Mouse (Mus musculus) thymus, adult 18-20 months (tissue): ENCODE data around the gene Cox7a1.
"Not testable (repeated sequence)": the region's sequence is repeated elsewhere in the genome, so short reads cannot be mapped to it uniquely, and the experiment has no call there.

Experiments
- DNase-seq, 2 experiments: peaks; one replicate each; pipeline ENCODE4 v3.0.0; 2022; ENCODE audit warnings: mixed read lengths in 2 of 2

Gene Cox7a1

DNA sequence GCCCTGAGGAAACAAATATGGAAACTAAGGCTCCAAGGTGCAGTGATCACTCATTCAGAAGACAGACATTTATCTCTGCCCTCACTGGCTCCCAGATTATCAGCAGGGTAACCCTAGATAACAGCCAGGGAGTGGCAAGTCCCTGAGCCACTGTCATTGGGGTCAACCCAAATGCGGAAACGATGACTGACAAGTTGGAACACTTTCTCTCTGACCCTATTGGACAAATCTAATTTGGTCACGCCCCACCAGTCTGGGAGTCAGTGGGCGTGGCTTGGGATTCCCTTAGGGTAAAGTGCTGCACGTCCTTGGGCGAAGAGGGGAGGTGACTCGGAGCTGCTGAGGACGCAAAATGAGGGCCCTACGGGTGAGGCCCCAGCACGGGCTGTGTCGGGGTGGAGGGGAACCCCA lies at the start of gene Cox7a1:
Gene Cox7a1 (plus strand): TSS at position 266 of the 411 bp plus-strand sequence.
- DNase-seq: peak; percentile 75 to 89

DNA sequence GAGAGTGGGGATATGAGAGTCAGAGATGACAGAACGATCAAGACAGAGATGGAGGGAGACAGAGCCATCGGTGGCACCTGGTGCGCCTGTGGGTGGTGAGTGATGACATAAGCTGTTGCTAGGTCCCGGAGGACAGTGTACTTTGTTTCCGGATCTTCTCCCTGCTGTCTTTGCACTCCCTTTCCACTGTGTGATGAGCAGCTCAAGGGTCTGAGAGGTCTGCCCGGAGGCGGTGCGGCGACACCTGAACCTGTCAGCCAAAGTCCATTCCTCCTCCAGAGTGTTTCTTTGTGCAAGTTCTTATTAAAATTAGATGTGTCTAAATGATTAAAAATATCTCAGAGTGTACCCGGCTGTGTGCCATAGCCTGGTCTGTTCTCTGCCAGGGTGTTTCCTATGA lies 47.1 kb upstream of the Cox7a1 start:
- DNase-seq: no peak

DNA sequence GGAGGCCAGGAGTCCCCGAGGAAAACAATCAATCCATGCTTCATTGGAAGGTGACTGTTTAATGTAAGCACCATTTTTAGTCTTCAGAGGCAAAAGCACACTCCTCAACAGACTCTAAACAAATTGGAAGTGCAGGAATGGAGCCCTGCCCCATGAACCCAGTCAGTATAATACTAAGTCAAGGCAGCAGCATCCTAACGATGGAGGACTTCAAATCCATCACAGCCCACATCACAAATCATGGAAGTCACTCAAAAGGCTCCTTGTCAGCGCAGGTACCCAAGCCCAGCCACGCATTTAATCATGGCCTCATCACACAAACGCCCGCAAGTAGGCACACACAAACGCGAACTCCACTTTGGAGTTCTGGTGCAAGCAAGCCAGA lies 40.8 kb upstream of the Cox7a1 start:
- no peak for DNase-seq

DNA sequence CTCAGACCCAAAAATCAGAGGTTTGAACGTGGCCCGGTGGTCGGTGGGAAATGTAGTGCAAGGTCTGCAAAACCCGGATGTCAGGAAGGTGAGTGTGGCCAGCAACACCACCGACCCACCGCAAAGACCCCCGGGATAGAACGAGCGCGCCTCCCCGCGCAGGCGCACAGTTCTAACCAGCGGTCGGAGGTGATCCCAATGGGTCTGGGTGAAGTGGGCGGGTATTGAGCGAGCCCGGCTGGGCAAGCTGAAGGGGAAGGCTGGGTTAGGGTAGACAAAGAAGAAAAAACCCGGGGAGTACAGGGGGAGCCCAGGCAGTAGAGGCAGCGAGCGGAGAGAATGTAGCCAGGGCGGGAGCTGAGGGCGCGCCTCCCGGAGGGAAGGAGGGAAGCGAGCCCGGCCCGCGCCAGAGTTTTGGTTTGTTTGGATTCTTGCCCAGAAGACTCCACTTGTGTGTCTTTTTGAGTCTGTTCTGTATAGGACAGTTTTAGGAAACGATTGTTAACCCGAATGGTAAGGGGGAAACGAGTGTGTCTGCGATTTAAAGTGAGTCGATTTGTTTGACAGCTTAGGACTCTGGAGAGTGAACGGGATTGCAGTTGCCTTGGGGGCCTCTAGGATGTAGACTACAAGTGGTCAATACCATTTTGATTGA lies 40.3 kb upstream of the Cox7a1 start:
- peak; percentile 43 to 50 for DNase-seq

DNA sequence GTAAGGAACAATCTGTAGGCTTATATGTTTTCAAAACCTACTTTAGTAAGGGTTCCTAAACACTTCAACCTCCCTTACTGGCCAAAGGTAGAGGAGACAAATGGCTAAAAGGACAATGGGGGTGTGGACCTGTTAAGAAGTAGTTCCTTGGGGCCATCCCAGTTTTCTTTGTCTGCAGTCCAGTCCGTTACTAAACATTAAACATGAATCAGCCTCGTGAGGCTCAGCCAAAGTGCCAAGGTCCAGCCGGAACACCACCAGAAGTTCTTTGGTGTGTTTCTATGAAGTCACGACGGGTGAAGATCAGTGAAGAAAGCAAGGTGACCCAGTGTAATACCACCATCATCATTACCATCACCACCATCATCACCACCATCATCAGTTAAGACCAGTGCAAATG lies 36.9 kb upstream of the Cox7a1 start:
- no peak for DNase-seq

DNA sequence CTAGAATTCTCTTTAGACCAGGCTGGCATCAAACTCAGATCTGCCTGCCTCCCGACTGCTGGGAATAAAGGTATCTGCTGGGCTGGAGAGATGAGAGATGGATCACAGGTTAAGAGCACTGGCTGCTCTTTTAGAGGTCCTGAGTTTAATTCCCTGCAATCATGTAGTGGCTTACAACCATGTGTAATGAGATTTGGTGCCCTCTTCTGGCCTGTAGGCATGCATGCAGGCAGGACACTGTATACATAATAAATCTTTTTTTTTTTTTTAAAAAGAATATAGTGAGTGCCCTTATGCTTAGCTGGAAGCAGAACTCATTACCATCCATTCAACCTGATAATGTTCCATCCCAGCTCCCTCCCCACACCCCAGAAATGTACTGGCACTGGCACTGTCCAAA lies 29.9 kb upstream of the Cox7a1 start:
- no peak for DNase-seq

DNA sequence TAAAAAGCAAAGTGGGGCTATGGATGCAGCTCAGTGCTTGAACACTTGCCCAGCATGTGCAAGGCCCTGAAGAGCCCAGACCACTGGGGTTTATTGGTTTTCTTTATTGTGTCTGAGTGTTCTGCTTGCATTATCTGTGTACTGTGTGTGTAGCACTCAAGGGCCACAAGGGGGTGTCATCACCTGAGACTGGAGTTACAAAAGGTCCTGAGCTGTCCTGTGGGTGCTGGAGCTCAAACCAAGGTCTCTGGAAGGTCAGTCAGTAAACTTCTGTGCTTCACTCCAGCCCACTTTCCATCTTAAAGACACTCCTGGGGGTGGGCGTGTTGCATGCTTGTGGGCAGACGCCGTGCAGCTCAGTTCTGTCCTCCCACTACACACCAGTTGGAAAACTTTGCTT lies 28.4 kb upstream of the Cox7a1 start:
- no peak for DNase-seq

DNA sequence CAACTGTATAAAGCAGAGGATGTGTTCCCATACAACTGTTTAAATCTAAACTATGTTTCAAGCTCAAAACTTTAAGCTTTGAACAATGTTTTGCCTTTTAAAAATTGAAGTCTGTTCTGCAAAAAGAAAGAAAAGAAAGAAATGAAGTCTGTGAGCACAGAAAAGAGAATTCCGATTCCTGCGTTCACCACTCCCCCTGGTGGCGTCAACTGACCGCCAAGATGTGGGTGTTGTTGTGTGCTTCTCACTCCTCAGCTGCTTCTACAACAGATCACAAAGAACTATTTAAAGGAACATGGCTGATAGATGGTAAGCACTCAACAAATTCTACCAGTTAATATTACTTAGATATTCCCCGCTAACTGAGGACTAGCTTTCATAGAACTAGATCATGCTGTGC lies 20.8 kb upstream of the Cox7a1 start:
- no peak for DNase-seq

DNA sequence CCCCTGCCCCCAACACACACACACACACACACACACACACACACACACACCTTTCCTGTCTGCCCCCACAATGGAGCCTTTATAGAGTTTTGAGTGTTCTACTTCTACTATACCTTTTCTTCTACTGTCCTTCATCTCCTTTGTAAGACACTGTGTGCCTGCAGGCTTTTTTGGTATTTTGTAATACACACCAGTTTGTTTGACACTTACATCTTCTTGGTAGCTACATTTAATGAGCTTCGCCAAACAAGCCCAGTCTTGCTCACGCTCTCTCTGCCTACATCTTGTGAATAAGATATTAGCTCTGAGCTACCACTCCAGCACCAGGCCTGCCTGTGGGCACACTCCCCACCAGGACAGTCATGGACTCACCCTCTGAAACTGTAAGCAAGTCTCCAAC lies 19.2 kb upstream of the Cox7a1 start:
- DNase-seq: no peak

DNA sequence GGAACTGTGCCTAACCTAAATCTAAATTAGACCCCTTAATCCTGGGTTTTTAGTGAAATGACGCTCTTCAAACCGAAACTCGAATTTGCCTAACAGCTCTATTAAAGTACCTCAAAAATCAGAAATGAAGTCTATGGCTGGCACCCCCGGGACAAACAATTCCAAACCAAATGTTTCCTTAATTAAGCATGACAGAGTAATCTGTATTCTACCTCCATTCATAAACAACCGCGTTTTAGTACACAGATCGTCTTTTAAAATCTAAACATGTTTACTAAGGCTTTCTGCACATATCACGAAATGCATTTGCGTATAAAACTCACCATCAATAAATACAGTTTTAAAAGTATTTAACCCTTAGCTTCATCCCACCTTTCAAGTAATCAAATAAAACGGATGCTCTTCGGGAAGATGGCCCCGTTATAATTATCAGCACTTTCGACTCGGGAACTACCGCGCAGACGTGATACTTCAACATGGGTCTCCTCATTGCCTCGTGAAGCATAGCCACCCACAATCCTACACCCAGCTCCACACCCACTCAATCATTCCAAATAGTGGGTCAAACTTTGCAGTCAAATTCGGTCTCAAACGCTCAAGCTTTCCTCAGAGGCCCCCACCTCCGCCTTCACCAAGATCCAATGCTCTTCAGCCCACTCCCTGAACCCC lies 14.9 kb upstream of the Cox7a1 start:
- DNase-seq: no peak

DNA sequence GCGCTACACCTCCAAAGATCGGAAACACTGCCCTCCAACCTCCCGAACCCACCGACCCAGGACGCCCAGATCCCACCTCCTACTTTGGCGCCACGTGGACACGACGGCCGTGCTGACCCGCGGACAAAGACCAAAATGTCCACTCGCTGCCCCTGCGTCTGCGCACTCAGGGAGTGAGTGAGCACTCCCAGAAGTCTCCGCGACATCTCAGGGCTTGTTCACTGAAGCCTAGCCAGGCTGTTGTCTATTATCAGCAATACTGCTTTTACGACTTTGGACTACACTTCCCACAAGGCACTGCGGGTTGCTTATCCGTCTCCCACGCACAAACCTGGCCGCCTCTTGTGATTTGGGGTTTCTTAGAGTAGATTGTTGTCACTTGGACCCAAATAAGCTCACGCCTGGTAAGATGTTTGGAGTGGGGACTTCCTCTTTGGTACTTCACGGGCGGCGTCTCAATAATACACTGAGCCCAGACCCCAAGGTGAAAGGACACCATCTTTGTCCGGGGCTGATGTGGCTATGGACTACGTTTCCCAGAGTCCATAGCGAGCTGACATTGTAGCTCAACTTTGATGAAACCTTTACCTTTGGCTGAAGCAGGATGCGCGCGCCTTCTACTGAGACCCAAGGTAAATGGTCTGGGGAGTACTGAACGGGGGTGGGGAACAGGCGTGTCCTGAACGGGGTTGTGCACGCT lies 14.2 kb upstream of the Cox7a1 start, which contains the start of gene Zfp146:
Gene Zfp146 (minus strand): TSS at position 168 of the 700 bp plus-strand sequence.
- DNase-seq: peak; percentile 79 to 90

DNA sequence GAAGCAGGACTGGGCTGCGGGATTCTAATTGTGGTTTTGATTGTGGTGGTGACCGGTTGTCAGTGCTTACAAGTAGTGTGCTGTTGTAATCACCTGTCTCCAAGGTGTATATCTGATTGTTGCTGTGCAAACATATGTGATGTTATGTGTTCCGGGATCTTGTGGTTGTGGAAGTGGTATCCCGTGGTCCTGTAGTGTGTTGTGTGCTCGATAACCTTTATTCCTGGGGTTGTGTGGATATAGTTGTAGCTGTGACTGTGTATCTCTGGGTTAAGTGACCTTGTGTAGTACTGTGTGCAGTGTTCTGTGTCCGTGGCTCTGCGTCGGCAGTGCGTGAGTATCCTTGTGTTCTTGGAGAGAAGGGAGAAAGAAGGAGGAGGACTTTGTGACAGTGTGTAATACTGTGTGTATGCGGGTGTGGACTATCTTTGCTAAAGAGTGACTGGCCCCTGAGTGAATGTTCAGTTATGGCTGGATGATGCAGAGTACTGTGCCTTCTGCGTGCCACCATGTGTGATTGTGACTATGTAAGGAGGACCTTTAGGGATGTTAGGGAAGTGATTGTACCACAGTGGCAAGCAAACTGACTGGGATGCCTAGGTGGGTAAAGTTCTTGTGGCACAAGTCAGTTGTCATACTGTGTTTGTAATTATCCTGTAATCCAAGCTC lies 13.5 kb upstream of the Cox7a1 start:
- no peak for DNase-seq

DNA sequence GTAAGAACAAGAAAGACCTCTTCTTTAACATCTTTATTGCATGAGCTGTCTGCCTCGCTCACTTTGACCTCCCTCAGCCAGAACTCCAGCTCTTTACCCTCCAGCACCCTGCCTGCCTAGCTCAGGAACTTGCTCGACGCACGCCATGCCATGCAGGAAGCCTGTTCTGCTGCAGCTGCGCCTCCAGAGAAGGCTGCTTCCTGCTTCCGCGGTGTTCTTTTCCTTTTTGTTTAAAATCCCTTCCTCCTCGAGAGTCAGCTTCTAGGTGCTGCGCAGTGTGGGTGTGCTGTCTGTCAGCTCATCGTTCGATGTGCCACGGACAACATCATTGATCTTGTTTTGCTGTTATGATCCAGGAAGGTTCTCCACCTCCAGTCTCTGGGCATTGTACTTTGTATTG lies 7.5 kb upstream of the Cox7a1 start:
- DNase-seq: peak in 1 of 2 experiments; percentile 16

DNA sequence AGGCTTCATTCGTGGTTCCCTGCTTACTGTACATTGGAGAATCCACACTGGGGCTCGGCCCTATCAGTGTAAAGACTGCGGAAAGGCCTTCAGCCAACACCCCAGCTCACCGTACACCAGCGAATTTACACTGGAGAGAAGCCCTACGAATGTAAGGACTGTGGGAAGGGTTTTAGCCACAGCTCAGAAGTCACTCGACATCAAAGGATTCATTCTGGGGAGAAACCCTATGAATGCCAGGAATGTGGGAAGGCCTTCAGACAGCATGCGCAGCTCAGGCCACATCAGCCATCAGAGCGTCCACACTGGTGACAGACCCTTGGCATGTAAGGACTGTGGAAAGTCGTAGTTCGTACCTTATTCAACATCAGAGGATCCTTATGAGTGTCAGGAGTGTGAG lies 5.7 kb upstream of the Cox7a1 start:
- no peak for DNase-seq

DNA sequence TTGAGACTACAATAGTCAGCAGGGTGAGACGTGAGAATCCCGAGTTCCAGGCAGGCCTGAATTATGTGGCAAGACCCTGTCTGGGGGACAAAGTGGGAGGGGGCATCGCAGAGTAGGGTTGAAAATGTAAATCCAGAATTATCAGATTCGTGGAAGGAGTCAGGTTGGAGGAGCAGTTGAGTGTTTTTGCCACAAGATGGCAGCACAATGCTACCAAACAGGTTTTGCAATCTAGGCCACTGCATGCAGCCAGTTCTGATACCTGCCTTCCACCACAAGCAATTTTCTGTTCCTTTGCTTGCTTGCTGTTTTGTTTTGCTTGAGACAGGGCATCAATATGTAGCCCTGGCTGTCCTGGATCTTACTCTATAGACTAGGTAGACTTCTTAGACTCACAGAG lies 2.6 kb upstream of the Cox7a1 start:
- peak in 1 of 2 experiments; percentile 24 for DNase-seq

DNA sequence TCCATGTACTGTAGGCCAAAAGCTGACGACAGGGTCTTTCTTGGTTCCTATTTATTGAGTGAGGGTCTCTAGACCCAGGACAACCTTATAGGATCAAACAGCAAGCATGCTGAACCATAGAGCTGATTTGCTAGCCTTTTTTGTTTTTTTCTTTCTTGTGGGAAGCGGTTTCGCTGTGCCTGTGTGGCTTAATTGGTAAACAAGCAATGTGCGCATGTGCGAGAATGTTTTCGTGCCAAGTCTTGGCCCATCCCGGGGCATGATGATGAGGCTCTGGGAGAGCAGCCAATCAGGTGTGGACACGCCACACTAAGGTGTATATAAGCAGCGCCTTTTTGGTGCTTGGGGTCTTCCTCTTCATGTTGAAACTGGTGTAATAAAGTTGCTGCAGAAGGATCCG lies 2.0 kb upstream of the Cox7a1 start:
- DNase-seq: not testable (repeated sequence)

DNA sequence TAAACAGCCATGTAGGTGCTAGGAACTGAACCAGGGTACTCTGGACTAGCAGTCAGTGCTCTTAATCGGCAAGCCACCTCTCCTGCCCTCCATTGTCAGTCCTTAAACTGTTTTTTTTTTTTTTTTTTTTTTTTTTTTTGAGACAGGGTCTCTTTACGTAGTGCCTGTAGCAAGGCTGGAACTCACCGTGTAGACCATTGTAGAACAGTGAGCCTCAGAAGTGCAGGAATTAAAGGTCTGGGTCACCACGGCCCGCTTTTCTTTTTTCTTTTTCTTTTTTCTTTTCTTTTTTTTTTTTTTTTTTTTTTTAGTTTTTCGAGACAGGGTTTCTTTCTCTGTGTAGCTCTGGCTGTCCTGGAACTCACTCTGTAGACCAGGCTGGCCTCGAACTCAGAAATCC lies 755 bp upstream of the Cox7a1 start:
- DNase-seq: not testable (repeated sequence)

DNA sequence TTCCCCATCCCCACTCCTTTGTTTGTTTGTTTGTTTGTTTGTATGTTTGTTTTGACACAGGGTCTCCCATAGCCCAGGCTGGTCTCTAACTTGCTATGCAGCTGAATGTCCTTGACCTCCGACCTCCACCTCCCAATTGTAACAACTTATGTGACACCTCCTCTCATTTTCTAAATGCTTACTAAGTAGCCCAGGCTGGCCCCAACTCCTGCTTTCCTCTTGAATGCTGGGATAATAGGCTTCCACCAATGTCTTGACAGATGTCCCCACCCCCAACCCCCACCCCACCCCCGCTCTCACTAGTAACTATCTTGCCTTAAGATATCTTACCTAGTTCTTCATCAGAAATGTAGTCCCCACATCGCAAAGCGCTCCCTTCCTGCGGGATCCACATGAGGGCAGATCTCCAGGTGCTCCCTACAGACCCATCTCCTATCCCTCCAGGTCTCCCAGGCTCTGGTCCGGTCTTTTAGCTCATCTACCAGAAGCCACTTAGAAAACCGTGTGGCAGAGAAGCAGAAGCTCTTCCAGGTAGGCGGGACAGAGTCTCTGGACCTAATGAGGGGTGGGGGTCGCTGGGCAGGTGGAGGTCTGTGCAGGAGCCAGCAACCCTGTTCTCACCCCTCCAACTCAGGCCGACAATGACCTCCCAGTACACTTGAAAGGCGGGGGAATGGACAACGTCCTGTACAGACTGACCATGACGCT lies 851 bp downstream of the Cox7a1 start:
- DNase-seq: no peak

DNA sequence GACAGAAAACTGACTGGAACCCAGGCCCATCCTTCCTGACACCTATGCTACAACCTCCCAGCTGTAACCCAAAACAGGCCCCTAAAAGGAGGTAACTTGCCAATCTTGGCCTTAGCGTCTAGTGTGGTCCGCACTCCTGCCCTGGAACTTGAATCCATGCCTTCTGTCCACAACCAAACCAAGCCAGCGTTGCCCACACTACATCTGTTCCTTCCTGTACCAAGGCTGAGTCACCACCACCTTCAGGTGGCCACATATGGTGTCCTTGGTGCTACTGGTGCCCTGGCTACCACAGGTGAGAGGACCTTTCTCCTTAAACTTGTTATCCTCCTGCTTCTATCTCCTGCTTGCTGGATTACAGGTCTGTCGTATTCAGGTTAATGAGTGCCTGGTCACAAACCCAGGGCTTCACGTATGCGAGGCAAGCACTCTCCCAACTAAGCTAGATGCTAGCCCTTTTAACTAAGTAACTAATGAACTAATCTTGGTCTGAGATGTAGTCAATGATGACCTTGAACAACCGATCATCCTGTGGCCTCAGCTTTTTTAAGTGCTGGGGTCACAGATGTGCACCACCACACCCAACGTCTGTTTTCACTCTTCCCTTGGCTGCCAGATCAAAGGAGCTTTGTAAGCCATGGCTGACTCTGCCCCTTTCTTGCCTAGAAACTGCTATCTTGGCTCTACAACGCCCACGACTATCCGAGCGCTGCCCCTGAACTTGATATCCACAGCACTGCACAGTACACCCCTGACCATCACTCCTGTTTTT lies 4.6 kb downstream of the Cox7a1 start:
- DNase-seq: no peak

DNA sequence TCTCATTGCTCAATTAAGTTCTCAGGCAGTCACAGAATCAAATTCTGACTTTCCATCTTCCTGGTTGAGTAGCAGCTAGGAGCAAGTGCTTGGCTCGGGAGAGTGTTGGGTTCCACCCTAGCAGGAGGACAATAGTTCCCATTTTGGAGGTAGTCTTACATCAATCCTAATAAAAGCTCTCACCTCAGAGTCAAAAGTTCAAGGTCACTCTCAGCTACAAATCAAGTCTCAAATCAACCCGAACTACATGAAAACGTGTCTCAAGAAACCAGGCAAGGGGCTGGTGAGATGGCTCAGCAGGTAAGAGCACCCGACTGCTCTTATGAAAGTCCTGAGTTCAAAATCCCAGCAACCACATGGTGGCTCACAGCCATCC lies 5.2 kb downstream of the Cox7a1 start:
- DNase-seq: no peak

DNA sequence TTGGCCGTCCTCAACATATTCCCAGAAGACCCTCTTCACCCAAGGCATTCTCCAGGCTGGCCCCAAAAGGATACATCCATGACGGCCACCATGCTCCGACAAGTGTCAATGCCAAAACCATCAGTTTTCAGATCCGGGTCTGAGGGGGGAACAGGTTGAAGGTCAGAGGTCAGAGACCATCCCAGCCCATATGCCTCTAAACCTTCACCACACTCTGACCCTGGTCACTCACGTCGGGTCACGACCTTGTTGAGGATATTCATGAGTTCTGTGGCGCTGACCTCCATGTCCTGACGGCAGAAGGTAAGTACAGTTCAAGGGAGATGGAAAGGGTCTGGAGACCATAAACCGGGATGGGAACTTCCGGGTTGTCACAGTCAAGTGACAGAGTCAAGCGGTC lies 8.1 kb downstream of the Cox7a1 start:
- DNase-seq: no peak

DNA sequence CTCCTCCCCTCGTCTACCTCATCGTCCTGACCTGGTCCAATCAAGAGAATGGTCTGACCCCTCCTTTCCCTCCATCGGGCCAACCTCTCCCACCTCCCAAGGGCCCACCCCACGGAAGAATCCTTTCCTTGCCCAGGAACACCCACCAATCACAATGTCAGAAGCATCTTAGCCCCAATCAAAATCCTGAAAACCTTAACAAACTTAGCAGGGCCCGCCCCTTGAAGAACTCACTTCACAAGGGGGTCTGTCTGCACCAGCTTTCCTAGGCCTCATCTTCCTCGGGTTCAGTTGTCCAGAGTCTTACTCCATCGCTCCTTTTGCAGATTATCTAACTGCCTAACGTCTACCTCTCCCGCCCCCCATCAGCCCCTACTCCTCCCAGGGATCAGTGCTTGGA lies 9.1 kb downstream of the Cox7a1 start:
- no peak for DNase-seq
